Mouse (Mus musculus): ENCODE measurements around the gene Rbfox3.

Rbfox3 gene

GRCm38 (mm10) chr11:118729373-118729772 is 182.0 kb downstream of the Rbfox3 start:
- DNase-seq (ENCODE audit: low spot score in 2 of 2), result no peak

GRCm38 (mm10) chr11:118728797-118729196 is 182.6 kb downstream of the Rbfox3 start:
- no peak for DNase-seq (ENCODE audit: low spot score in 2 of 2)

GRCm38 (mm10) chr11:118728083-118728551 is 183.3 kb downstream of the Rbfox3 start:
- DNase-seq (ENCODE audit: low spot score in 2 of 2), result no peak

- DNase-seq (ENCODE audit: low spot score in 2 of 2), result no peak
Observed at GRCm38 (mm10) chr11:118726430-118726829, 185.0 kb downstream of the Rbfox3 start.

- DNase-seq (ENCODE audit: low spot score in 2 of 2), result no peak
Observed at GRCm38 (mm10) chr11:118724423-118724822, 187.0 kb downstream of the Rbfox3 start.

GRCm38 (mm10) chr11:118723166-118723565 is 188.2 kb downstream of the Rbfox3 start:
- no peak for DNase-seq (ENCODE audit: low spot score in 2 of 2)

- DNase-seq (ENCODE audit: low spot score in 2 of 2), result no peak
Observed at GRCm38 (mm10) chr11:118721898-118722297, 189.5 kb downstream of the Rbfox3 start.

GRCm38 (mm10) chr11:118714601-118715524 is 196.5 kb downstream of the Rbfox3 start:
- no peak for DNase-seq (ENCODE audit: low spot score in 2 of 2)

GRCm38 (mm10) chr11:118712761-118713160 is 198.6 kb downstream of the Rbfox3 start:
- DNase-seq (ENCODE audit: low spot score in 2 of 2), result no peak

- DNase-seq (ENCODE audit: low spot score in 2 of 2), result no peak
Observed at GRCm38 (mm10) chr11:118712058-118712457, 199.3 kb downstream of the Rbfox3 start.

- DNase-seq (ENCODE audit: low spot score in 2 of 2), result no peak
Observed at GRCm38 (mm10) chr11:118710035-118710434, 201.4 kb downstream of the Rbfox3 start.

- DNase-seq (ENCODE audit: low spot score in 2 of 2), result no peak
Observed at GRCm38 (mm10) chr11:118696226-118696930, 215.0 kb downstream of the Rbfox3 start.

- DNase-seq (ENCODE audit: low spot score in 2 of 2), result no peak
Observed at GRCm38 (mm10) chr11:118693276-118693675, 218.1 kb downstream of the Rbfox3 start.

GRCm38 (mm10) chr11:118690262-118690661 is 221.1 kb downstream of the Rbfox3 start:
- no peak for DNase-seq (ENCODE audit: low spot score in 2 of 2)

- DNase-seq (ENCODE audit: low spot score in 2 of 2), result no peak
Observed at GRCm38 (mm10) chr11:118685397-118685796, 226.0 kb downstream of the Rbfox3 start.

GRCm38 (mm10) chr11:118684665-118685064 is 226.7 kb downstream of the Rbfox3 start:
- DNase-seq (ENCODE audit: low spot score in 2 of 2), result no peak

GRCm38 (mm10) chr11:118680699-118681098 is 230.7 kb downstream of the Rbfox3 start:
- DNase-seq (ENCODE audit: low spot score in 2 of 2), result peak in 1 of 2 experiments; percentile 29

- no peak for DNase-seq (ENCODE audit: low spot score in 2 of 2)
Observed at GRCm38 (mm10) chr11:118679736-118680410, 231.5 kb downstream of the Rbfox3 start.

GRCm38 (mm10) chr11:118678515-118679104 is 232.8 kb downstream of the Rbfox3 start:
- DNase-seq (ENCODE audit: low spot score in 2 of 2), result no peak

GRCm38 (mm10) chr11:118677277-118677676 is 234.1 kb downstream of the Rbfox3 start:
- DNase-seq (ENCODE audit: low spot score in 2 of 2), result no peak

- no peak for DNase-seq (ENCODE audit: low spot score in 2 of 2)
Observed at GRCm38 (mm10) chr11:118676364-118676763, 235.0 kb downstream of the Rbfox3 start.

GRCm38 (mm10) chr11:118671958-118672357 is 239.4 kb downstream of the Rbfox3 start:
- no peak for DNase-seq (ENCODE audit: low spot score in 2 of 2)

All from left cerebral cortex, adult 9 months (tissue).